Mouse (Mus musculus) C2C12 (cell line): Measurements from ENCODE around the gene Tmtc2. TPM values are rescaled to one million over a fixed set of nuclear protein-coding genes. Genes with fewer than 3 reads are reported as not detected.

Source experiments
- H3K27me3 ChIP-seq: one replicate; pipeline ENCODE4 v1.6.1; 2011; ENCODE audit not compliant: control insufficient read depth, insufficient read depth, insufficient read length
- H3K36me3 ChIP-seq: one replicate; pipeline ENCODE4 v1.6.1; 2011; ENCODE audit not compliant: control insufficient read depth, insufficient read depth
- H3K4me3 ChIP-seq: one replicate; pipeline ENCODE4 v1.5.1; 2011; ENCODE audit warnings: mild to moderate bottlenecking, control low read depth; ENCODE audit not compliant: poor library complexity, insufficient read depth, severe bottlenecking
- H3K79me2 ChIP-seq: one replicate; pipeline ENCODE4 v1.6.1; 2011; ENCODE audit not compliant: control insufficient read depth, insufficient read depth
- H3K79me3 ChIP-seq: one replicate; pipeline ENCODE4 v1.6.1; 2011; ENCODE audit warnings: low read depth, control low read depth
- H3ac ChIP-seq: one replicate; pipeline ENCODE3; 2011; ENCODE audit warnings: low read depth; ENCODE audit not compliant: control insufficient read depth, insufficient read length
- CEBPB ChIP-seq: IDR thresholded peaks from one replicate; pipeline ENCODE4 v1.6.1; 2011; ENCODE audit warnings: low read depth, mild to moderate bottlenecking, control low read depth, moderate library complexity
- CTCF ChIP-seq: IDR thresholded peaks from one replicate; pipeline ENCODE4 v1.5.1; 2011; ENCODE audit not compliant: control insufficient read depth, insufficient read depth, insufficient read length
- FOSL1 ChIP-seq: IDR thresholded peaks from one replicate; pipeline ENCODE4 v1.8.0; 2011; ENCODE audit warnings: mild to moderate bottlenecking, low read length; ENCODE audit not compliant: poor library complexity, insufficient read depth, severe bottlenecking
- MAX ChIP-seq: IDR thresholded peaks from one replicate; pipeline ENCODE4 v1.6.1; 2011; ENCODE audit warnings: mild to moderate bottlenecking, control low read depth
- MYOD1 ChIP-seq: IDR thresholded peaks from one replicate; pipeline ENCODE4 v1.6.1; 2011; ENCODE audit warnings: low read depth; ENCODE audit not compliant: control insufficient read depth, insufficient read length
- MYOG ChIP-seq: IDR thresholded peaks from one replicate; pipeline ENCODE4 v1.6.1; 2011; ENCODE audit not compliant: control insufficient read depth, insufficient read length; ENCODE audit errors: extremely low read depth
- USF1 ChIP-seq: IDR thresholded peaks from one replicate; pipeline ENCODE4 v1.6.1; 2011; ENCODE audit warnings: low read depth, mild to moderate bottlenecking, control low read depth, moderate library complexity
- polyA plus RNA-seq: library from polyadenylated mRNA; unstranded; fragments of >200 nt; fragmentation: generic; extraction: Trizol; gene quantifications from one replicate; pipeline ENCODE4 v1.2.1, GENCODE M21; 2012; ENCODE audit warnings: missing spikeins

Gene Tmtc2
- polyA plus RNA-seq, 1 experiment, result 0.25 TPM

GRCm38 (mm10) chr10:105544004-105545003, 29.9 kb downstream of the Tmtc2 start:
- Histone ChIP-seq H3K27me3 (no peaks in the 10 kb centered on the region), H3K79me3 (no peaks in the 10 kb centered on the region), H3ac (no peak overlapping the region), H3K79me2 (no peaks in the 10 kb centered on the region), H3K36me3 (no peaks in the 10 kb centered on the region), H3K4me3 (no peak overlapping the region)
- no peak for TF ChIP-seq CEBPB
- no peak for TF ChIP-seq CTCF

GRCm38 (mm10) chr10:105542081-105542480, 32.2 kb downstream of the Tmtc2 start:
- TF ChIP-seq CTCF (no peak), CEBPB (no peak), FOSL1 (no peak), USF1 (no peak), MAX (no peak), MYOG (no peak), MYOD1 (no peak)
- Histone ChIP-seq H3K36me3 (no peaks in the 10 kb centered on the region), H3K4me3 (no peak overlapping the region), H3K79me3 (no peaks in the 10 kb centered on the region), H3K27me3 (no peaks in the 10 kb centered on the region), H3ac (no peak overlapping the region), H3K79me2 (no peaks in the 10 kb centered on the region)

- TF ChIP-seq MYOD1 (no peak), MYOG (no peak), USF1 (no peak), FOSL1 (no peak), CEBPB (no peak), CTCF (no peak), MAX (no peak)
Observed at GRCm38 (mm10) chr10:105539697-105540096, 34.6 kb downstream of the Tmtc2 start.

GRCm38 (mm10) chr10:105536910-105537309, 37.3 kb downstream of the Tmtc2 start:
- Histone ChIP-seq H3K4me3 (no peak overlapping the region), H3K79me3 (no peaks in the 10 kb centered on the region), H3ac (no peak overlapping the region), H3K79me2 (no peaks in the 10 kb centered on the region), H3K36me3 (no peaks in the 10 kb centered on the region), H3K27me3 (no peaks in the 10 kb centered on the region)
- TF ChIP-seq FOSL1 (no peak), MAX (no peak), CTCF (no peak), MYOD1 (no peak), MYOG (no peak), USF1 (no peak), CEBPB (no peak)

More at GRCm38 (mm10) chr10:105539697-105540096, 34.6 kb downstream of the Tmtc2 start:
- Histone ChIP-seq H3ac (no peak overlapping the region), H3K79me3 (no peaks in the 10 kb centered on the region), H3K36me3 (no peaks in the 10 kb centered on the region), H3K4me3 (no peak overlapping the region), H3K27me3 (no peaks in the 10 kb centered on the region), H3K79me2 (no peaks in the 10 kb centered on the region)

GRCm38 (mm10) chr10:105535848-105536247, 38.4 kb downstream of the Tmtc2 start:
- Histone ChIP-seq H3K36me3 (no peaks in the 10 kb centered on the region), H3K27me3 (no peaks in the 10 kb centered on the region), H3ac (no peak overlapping the region), H3K79me2 (no peaks in the 10 kb centered on the region), H3K79me3 (no peaks in the 10 kb centered on the region), H3K4me3 (no peak overlapping the region)
- TF ChIP-seq FOSL1 (no peak), CTCF (no peak), MYOD1 (no peak), MYOG (no peak), MAX (no peak), USF1 (no peak), CEBPB (no peak)

GRCm38 (mm10) chr10:105532747-105533146, 41.5 kb downstream of the Tmtc2 start:
- Histone ChIP-seq H3K4me3 (no peak overlapping the region), H3K27me3 (no peaks in the 10 kb centered on the region), H3K79me2 (no peaks in the 10 kb centered on the region), H3K79me3 (no peaks in the 10 kb centered on the region), H3ac (no peak overlapping the region), H3K36me3 (no peaks in the 10 kb centered on the region)
- TF ChIP-seq CTCF (no peak), USF1 (no peak), MYOG (no peak), FOSL1 (no peak), CEBPB (no peak), MAX (no peak), MYOD1 (no peak)
